Mouse (Mus musculus) layer of hippocampus, postnatal 36 days (tissue): Measurements from ENCODE around the gene Cyp3a11. TPM values are rescaled to one million over a fixed set of nuclear protein-coding genes. Genes with fewer than 3 reads are reported as not detected.
"Not testable (repeated sequence)": the region's sequence is repeated elsewhere in the genome, so short reads cannot be mapped to it uniquely, and the experiment has no call there.

Experiments used
- DNase-seq, 2 experiments: peaks; one replicate each; pipeline ENCODE4 v3.0.0; 2022
- total RNA-seq, 2 experiments: library from RNA; stranded (reverse); gene quantifications; 2 replicates each; pipeline ENCODE4 v1.2.3; 2021

The Cyp3a11 gene
- total RNA-seq, result not detected

DNA sequence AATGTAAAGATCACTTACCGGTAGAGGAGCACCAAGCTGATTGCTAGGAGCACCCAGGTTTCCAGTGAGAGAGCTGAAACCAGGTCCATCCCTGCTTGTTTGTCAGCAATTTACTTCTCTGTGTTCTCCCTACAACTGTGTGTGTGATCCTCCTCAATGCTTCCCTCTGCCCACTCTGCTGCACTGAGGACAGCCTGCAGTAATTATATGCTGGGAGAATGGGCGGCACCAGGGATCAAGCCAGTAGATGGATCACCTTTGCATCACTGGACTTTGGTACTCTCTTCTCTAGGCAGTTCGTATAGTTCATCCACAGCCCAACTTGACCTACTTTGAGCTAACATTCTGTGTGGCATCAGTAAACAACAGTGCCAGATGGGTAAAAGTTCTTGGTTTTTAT, at the start of gene Cyp3a11:
TSS of gene Cyp3a11 (minus strand) at position 277 of the 400 bp plus-strand sequence.
- no peak for DNase-seq

- DNase-seq, result no peak
These were observed 33.1 kb upstream of the Cyp3a11 start for GRCm38 (mm10) chr5:145912912-145913311.

DNA sequence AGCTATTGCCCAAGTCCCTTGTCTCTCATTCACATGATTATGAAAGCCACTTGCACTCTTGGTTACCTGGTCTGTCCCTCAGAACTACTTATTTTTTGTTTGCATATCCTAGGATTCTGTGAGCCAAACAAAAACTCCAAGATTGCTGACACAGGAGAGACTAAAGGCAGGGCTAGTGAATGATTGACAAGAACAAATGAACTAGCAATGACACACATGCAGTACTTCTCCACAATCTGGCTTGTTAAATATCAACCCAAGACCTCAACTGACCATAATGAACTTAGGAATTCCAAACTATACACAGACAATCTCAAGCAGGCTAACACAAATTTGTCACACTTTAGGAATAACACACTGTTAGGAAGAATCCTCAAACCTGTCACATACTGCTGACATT, 32.0 kb upstream of the Cyp3a11 start:
- no peak for DNase-seq

DNA sequence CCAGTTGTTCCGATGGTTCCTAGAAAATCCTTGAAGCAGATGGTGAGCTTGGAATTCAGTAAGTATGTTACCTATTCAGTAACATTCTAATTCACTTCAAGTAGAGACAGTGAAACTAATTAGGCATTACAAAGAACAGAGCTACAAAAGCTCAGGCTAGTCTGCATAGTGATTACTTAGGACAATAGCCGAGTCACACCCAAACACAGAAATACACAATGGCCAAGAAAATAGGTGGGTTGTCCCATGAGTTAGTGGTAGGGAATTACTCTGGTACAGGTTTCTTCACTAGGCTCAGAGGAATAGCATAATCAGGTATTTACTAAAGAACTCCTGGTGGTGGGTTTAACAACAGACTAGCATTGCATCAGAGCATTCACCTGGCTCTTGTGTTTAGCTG, 27.2 kb upstream of the Cyp3a11 start:
- not testable (repeated sequence) for DNase-seq

DNA sequence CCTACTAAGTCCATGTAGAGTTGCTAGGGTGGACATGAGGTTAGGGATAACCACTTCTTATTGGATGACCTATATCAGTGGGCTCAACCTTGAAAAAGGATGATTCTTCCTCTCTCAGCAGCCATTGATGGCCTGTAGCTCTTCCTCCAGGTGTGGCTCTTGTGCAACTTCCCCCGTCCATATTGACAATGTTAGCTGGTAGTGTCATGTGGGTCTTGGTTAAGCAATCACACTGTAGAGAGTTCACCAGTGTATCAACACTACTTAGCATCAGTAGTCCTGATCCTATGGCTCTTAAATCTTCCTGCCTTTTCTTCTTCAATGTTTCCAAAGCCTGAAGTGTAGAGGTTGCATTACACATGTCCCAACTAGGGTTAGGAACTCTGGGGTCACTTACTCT, 24.8 kb upstream of the Cyp3a11 start:
- no peak for DNase-seq

- no peak for DNase-seq
These were observed 23.6 kb upstream of the Cyp3a11 start for GRCm38 (mm10) chr5:145903349-145903748.

GRCm38 (mm10) chr5:145900436-145900990, 20.7 kb upstream of the Cyp3a11 start:
- DNase-seq, result no peak

GRCm38 (mm10) chr5:145897271-145897670, 17.5 kb upstream of the Cyp3a11 start:
- no peak for DNase-seq

GRCm38 (mm10) chr5:145881207-145881606, 1.4 kb upstream of the Cyp3a11 start:
- no peak for DNase-seq

DNA sequence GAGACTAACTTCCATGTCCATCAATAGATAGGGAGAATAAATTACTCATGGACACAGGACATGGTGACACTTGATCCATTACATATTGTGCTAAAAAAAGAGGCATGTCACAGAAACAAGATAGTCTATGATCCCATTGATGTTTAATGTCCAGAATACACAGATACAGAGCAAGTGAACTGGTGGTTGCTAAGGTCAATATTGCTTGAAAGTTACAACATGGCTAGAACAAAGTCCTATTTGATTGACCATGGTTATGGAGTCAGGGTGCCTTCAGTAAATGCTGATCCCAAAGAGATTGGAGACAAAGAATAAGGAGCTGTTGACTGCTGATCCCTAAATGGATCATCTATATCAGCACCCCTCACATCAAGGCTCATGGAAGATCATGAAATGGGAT, 12.3 kb downstream of the Cyp3a11 start:
- DNase-seq, result not testable (repeated sequence)

- not testable (repeated sequence) for DNase-seq
These were observed 74.0 kb downstream of the Cyp3a11 start, which contains the start of gene Cyp3a44 for GRCm38 (mm10) chr5:145805796-145806195. Cyp3a44 (minus strand) TSS chr5:145805874.

Other genes starting within 250 kb of the Cyp3a11 start
- not detected for gene Cyp3a41a, start 159.8 kb downstream of the Cyp3a11 start, total RNA-seq
- not detected for gene Cyp3a44, start 74.1 kb downstream of the Cyp3a11 start, total RNA-seq
- not detected for gene Cyp3a25, start 129.7 kb upstream of the Cyp3a11 start, total RNA-seq
- not detected for gene Cyp3a59, start 199.3 kb upstream of the Cyp3a11 start, total RNA-seq